Mouse (Mus musculus): ENCODE measurements around the gene Wif1.

- TF ChIP-seq POLR2A (IDR thresholded peaks at IDR 0.05; ENCODE audit: borderline replicate concordance, low read depth, low read length) (no peak), CTCF (IDR thresholded peaks at IDR 0.05; ENCODE audit: low read depth, low read length) (no peak)
Observed at GRCm38 (mm10) chr10:121099658-121100057, 65.9 kb downstream of the Wif1 start.
